Comparison of ENCODE assay signal across 17 mouse cellular contexts in the genomic region with DNA sequence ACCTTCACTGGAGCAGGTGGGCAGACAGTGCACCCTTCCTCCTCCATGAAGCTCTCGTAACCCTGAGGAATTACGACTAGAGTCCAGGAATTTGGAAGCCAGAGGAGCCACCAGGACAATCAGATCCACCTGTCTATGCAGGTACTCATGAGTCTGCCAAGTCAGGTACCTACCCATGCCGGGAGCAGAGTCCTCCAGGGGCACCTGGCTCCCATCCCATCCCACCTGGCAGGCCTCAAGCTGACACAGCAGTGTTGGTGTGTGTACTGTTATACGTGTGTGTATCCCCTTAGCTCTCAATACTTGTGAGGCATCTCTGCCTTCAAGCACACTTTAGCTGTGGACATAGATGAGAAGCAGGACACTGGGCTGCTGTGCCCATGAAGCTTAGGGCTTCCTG. TPM values are rescaled to one million over a fixed set of nuclear protein-coding genes. Genes with fewer than 3 reads are reported as not detected.
DNase-seq lines count a peak whose midpoint lies in the region; ATAC-seq and TF ChIP-seq lines count a peak whose summit lies in the region.
"Had no signal": no experiment of that assay in that cellular context is flagged by ENCODE, and none has a peak within 500 bp of the region (broad histone marks: within the 10 kb centered on the region; RNA-seq: fewer than 3 reads in every experiment).

No protein-coding gene starts in this region.

- H3K27me3 ChIP-seq in hindbrain, embryonic 16.5 days (replicated peaks; ENCODE audit: control insufficient read depth, insufficient read depth, low read length) = no peaks in the 10 kb centered on the region
- no peaks in the 10 kb centered on the region for H3K27me3 ChIP-seq in hindbrain, embryonic 11.5 days (ENCODE audit: control insufficient read depth, insufficient read depth, low read length)
- H3K27me3 ChIP-seq in midbrain, postnatal 0 days (ENCODE audit: insufficient read depth, low read length) = no peaks in the 10 kb centered on the region
- no peaks in the 10 kb centered on the region for H3K27me3 ChIP-seq in midbrain, embryonic 15.5 days (replicated peaks)
- no peaks in the 10 kb centered on the region for H3K27me3 ChIP-seq in small intestine, adult 2 months (ENCODE audit: control insufficient read depth, insufficient read depth, low read length)
- H3K27me3 ChIP-seq in intestine, embryonic 15.5 days (replicated peaks) = no peaks in the 10 kb centered on the region
- H3K27me3 ChIP-seq: heart, embryonic 15.5 days; hindbrain, embryonic 15.5 days; midbrain, embryonic 12.5 days; Patski had no signal

- no peak for ATAC-seq in hindbrain, embryonic 16.5 days
- no peak for ATAC-seq in hindbrain, embryonic 11.5 days (ENCODE audit: low FRiP score)
- no peak for ATAC-seq in midbrain, postnatal 0 days (ENCODE audit: low FRiP score)
- no peak for ATAC-seq in midbrain, embryonic 15.5 days (replicated peaks)
- ATAC-seq in intestine, embryonic 15.5 days = no peak
- ATAC-seq: Patski had no signal

- no peak for TF ChIP-seq CTCF in midbrain, postnatal 0 days (IDR thresholded peaks at IDR 0.05)
- no peak for TF ChIP-seq CTCF in small intestine, adult 2 months (IDR thresholded peaks at IDR 0.05; ENCODE audit: extremely low read depth, insufficient read length, insufficient replicate concordance, low read depth, low read length)

- no peak overlapping the region for H3K4me2 ChIP-seq in hindbrain, embryonic 16.5 days (ENCODE audit: low read length)
- no peak overlapping the region for H3K4me2 ChIP-seq in hindbrain, embryonic 11.5 days (replicated peaks; ENCODE audit: low read depth, low read length)
- H3K4me2 ChIP-seq in midbrain, postnatal 0 days (ENCODE audit: low read depth, low read length, poor library complexity, severe bottlenecking) = no peak overlapping the region
- H3K4me2 ChIP-seq in midbrain, embryonic 15.5 days = no peak overlapping the region
- H3K4me2 ChIP-seq in intestine, embryonic 15.5 days (replicated peaks) = no peak overlapping the region
- H3K4me2 ChIP-seq: heart, embryonic 15.5 days; hindbrain, embryonic 15.5 days; midbrain, embryonic 12.5 days had no signal

- H3K4me3 ChIP-seq in hindbrain, embryonic 16.5 days (ENCODE audit: low read length) = no peak overlapping the region
- H3K4me3 ChIP-seq in hindbrain, embryonic 11.5 days (ENCODE audit: low read depth, low read length) = no peak overlapping the region
- no peak overlapping the region for H3K4me3 ChIP-seq in midbrain, postnatal 0 days (ENCODE audit: low read depth, low read length)
- no peak overlapping the region for H3K4me3 ChIP-seq in midbrain, embryonic 15.5 days
- H3K4me3 ChIP-seq in small intestine, adult 2 months (ENCODE audit: low read depth, low read length) = no peak overlapping the region
- no peak overlapping the region for H3K4me3 ChIP-seq in intestine, embryonic 15.5 days (replicated peaks)
- H3K4me3 ChIP-seq: heart, embryonic 15.5 days; hindbrain, embryonic 15.5 days; midbrain, embryonic 12.5 days had no signal

- no peaks in the 10 kb centered on the region for H3K9me3 ChIP-seq in hindbrain, embryonic 16.5 days (ENCODE audit: control insufficient read depth, low read length)
- H3K9me3 ChIP-seq in hindbrain, embryonic 11.5 days (ENCODE audit: control insufficient read depth, low read length) = no peaks in the 10 kb centered on the region
- no peaks in the 10 kb centered on the region for H3K9me3 ChIP-seq in midbrain, postnatal 0 days (ENCODE audit: low read length)
- H3K9me3 ChIP-seq in midbrain, embryonic 15.5 days = no peaks in the 10 kb centered on the region
- no peaks in the 10 kb centered on the region for H3K9me3 ChIP-seq in intestine, embryonic 15.5 days
- H3K9me3 ChIP-seq: heart, embryonic 15.5 days; hindbrain, embryonic 15.5 days; midbrain, embryonic 12.5 days had no signal

- DNase-seq in cerebellum, adult 11-12 months = peak; percentile 78
- no peak for DNase-seq in cerebellum, postnatal 4 days (ENCODE audit: low spot score in 2 of 2)
- DNase-seq in hindbrain, embryonic 11.5 days (ENCODE audit: low spot score) = no peak
- DNase-seq in midbrain, postnatal 0 days (ENCODE audit: low spot score) = no peak
- DNase-seq: left cerebral cortex, postnatal 4 days; lung, postnatal 36 days; spleen, adult 18-20 months had no signal

- TF ChIP-seq POLR2A in small intestine, adult 2 months (IDR thresholded peaks at IDR 0.05; ENCODE audit: low read depth, low read length) = no peak

- peak overlapping the region; percentile 33; the same call in 1 of the 2 replicates for H3K27ac ChIP-seq in hindbrain, embryonic 16.5 days (ENCODE audit: low read depth, low read length)
- H3K27ac ChIP-seq in hindbrain, embryonic 11.5 days (ENCODE audit: low read depth, low read length) = no peak overlapping the region
- H3K27ac ChIP-seq in midbrain, postnatal 0 days (ENCODE audit: low read depth, low read length) = peak overlapping the region; percentile 62
- no peak overlapping the region for H3K27ac ChIP-seq in midbrain, embryonic 15.5 days
- peak overlapping the region; percentile 41 for H3K27ac ChIP-seq in small intestine, adult 2 months (ENCODE audit: insufficient read depth, low read depth, low read length)
- H3K27ac ChIP-seq in intestine, embryonic 15.5 days = no peak overlapping the region
- H3K27ac ChIP-seq: heart, embryonic 15.5 days; midbrain, embryonic 12.5 days had no signal

- WGBS in hindbrain, embryonic 16.5 days = 88% methylated on average over 4 of the region's 4 CpGs
- 90% methylated on average over 4 of the region's 4 CpGs for WGBS in hindbrain, embryonic 11.5 days
- 81% methylated on average over 4 of the region's 4 CpGs for WGBS in midbrain, postnatal 0 days
- 85% methylated on average over 4 of the region's 4 CpGs for WGBS in midbrain, embryonic 15.5 days
- 36% methylated on average over 4 of the region's 4 CpGs for WGBS in small intestine, adult 2 months
- 79% methylated on average over 4 of the region's 4 CpGs for WGBS in intestine, embryonic 15.5 days

- H3K36me3 ChIP-seq in hindbrain, embryonic 16.5 days (ENCODE audit: control insufficient read depth, insufficient read depth, low read length) = no peaks in the 10 kb centered on the region
- no peaks in the 10 kb centered on the region for H3K36me3 ChIP-seq in hindbrain, embryonic 11.5 days (ENCODE audit: control insufficient read depth, insufficient read depth, low read length)
- peaks cover 15% of the 10 kb centered on the region for H3K36me3 ChIP-seq in midbrain, postnatal 0 days (ENCODE audit: insufficient read depth, low read length)
- H3K36me3 ChIP-seq in midbrain, embryonic 15.5 days (replicated peaks) = no peaks in the 10 kb centered on the region
- no peaks in the 10 kb centered on the region for H3K36me3 ChIP-seq in small intestine, adult 2 months (ENCODE audit: control insufficient read depth, insufficient read depth, low read length)
- no peaks in the 10 kb centered on the region for H3K36me3 ChIP-seq in intestine, embryonic 15.5 days
- H3K36me3 ChIP-seq: heart, embryonic 15.5 days; midbrain, embryonic 12.5 days had no signal

- peaks cover 67% of the 10 kb centered on the region for H3K4me1 ChIP-seq in hindbrain, embryonic 16.5 days (ENCODE audit: control insufficient read depth, insufficient read depth, low read depth, low read length)
- H3K4me1 ChIP-seq in hindbrain, embryonic 11.5 days (replicated peaks; ENCODE audit: control insufficient read depth, insufficient read depth, low read length) = peaks cover 19% of the 10 kb centered on the region
- peaks cover 30% of the 10 kb centered on the region for H3K4me1 ChIP-seq in midbrain, postnatal 0 days (ENCODE audit: insufficient read depth, low read length)
- H3K4me1 ChIP-seq in midbrain, embryonic 15.5 days = peaks cover 84% of the 10 kb centered on the region
- peaks cover 69% of the 10 kb centered on the region for H3K4me1 ChIP-seq in small intestine, adult 2 months (ENCODE audit: control insufficient read depth, insufficient read depth, insufficient read length, low read length)
- peaks cover 50% of the 10 kb centered on the region for H3K4me1 ChIP-seq in intestine, embryonic 15.5 days (replicated peaks)

- no peak overlapping the region for H3K9ac ChIP-seq in hindbrain, embryonic 16.5 days (ENCODE audit: low read depth, low read length)
- H3K9ac ChIP-seq in hindbrain, embryonic 11.5 days (ENCODE audit: low read depth, low read length) = no peak overlapping the region
- H3K9ac ChIP-seq in midbrain, postnatal 0 days (replicated peaks; ENCODE audit: low read length, poor library complexity, severe bottlenecking) = no peak overlapping the region
- H3K9ac ChIP-seq in midbrain, embryonic 15.5 days = no peak overlapping the region
- H3K9ac ChIP-seq in intestine, embryonic 15.5 days = no peak overlapping the region
- H3K9ac ChIP-seq: heart, embryonic 15.5 days; hindbrain, embryonic 15.5 days; midbrain, embryonic 12.5 days had no signal

RNA-seq across cellular contexts. Expression of a gene that starts 9.2 kb away (rescaled TPM):
- 75.0 and 84.9 TPM in 2 replicates for polyA plus RNA-seq in hindbrain, embryonic 16.5 days (2015; fragmentation: Nextera tagmentation; extraction: Ambion mirVana)
- polyA plus RNA-seq in hindbrain, embryonic 11.5 days (2014; fragmentation: Nextera tagmentation; extraction: Ambion mirVana) = 55.9 and 63.0 TPM in 2 replicates
- 212 and 292 TPM in 2 replicates for total RNA-seq in midbrain, postnatal 0 days (2014; rRNA removed)
- polyA plus RNA-seq in midbrain, postnatal 0 days (2015; fragmentation: Nextera tagmentation; extraction: Ambion mirVana) = 82.1 and 84.6 TPM in 2 replicates
- polyA plus RNA-seq in midbrain, embryonic 15.5 days (2015; fragmentation: Nextera tagmentation; extraction: Ambion mirVana) = 92.0 and 94.8 TPM in 2 replicates
- polyA plus RNA-seq in small intestine, adult 2 months (2012; rRNA removed) = 51.2 and 110 TPM in 2 replicates
- 27.9 and 28.3 TPM in 2 replicates for polyA plus RNA-seq in intestine, embryonic 15.5 days (2015; fragmentation: Nextera tagmentation; extraction: Ambion mirVana)

RNA-seq across cellular contexts. Expression of a gene that starts 16.3 kb away (rescaled TPM):
- 2.5 and 2.6 TPM in 2 replicates for polyA plus RNA-seq in hindbrain, embryonic 16.5 days (2015; fragmentation: Nextera tagmentation; extraction: Ambion mirVana)
- polyA plus RNA-seq in hindbrain, embryonic 11.5 days (2014; fragmentation: Nextera tagmentation; extraction: Ambion mirVana) = 0.73 TPM in 1 of 2 replicates, not detected in the other
- total RNA-seq in midbrain, postnatal 0 days (2014; rRNA removed) = not detected in 2 replicates
- polyA plus RNA-seq in midbrain, postnatal 0 days (2015; fragmentation: Nextera tagmentation; extraction: Ambion mirVana) = 3.6 and 4.0 TPM in 2 replicates
- 1.4 and 2.4 TPM in 2 replicates for polyA plus RNA-seq in midbrain, embryonic 15.5 days (2015; fragmentation: Nextera tagmentation; extraction: Ambion mirVana)
- 0.57 TPM in 1 of 2 replicates, not detected in the other for polyA plus RNA-seq in small intestine, adult 2 months (2012; rRNA removed)
- 11.8 and 11.9 TPM in 2 replicates for polyA plus RNA-seq in intestine, embryonic 15.5 days (2015; fragmentation: Nextera tagmentation; extraction: Ambion mirVana)
- total RNA-seq: common myeloid progenitor, adult 5-6 weeks; layer of hippocampus, postnatal 14 days; left cerebral cortex, postnatal 4 days had no signal
- polyA plus RNA-seq: Patski had no signal

RNA-seq across cellular contexts. Expression of a gene that starts 25.5 kb away (rescaled TPM):
- polyA plus RNA-seq in hindbrain, embryonic 16.5 days (2015; fragmentation: Nextera tagmentation; extraction: Ambion mirVana) = 1.7 and 2.0 TPM in 2 replicates
- polyA plus RNA-seq in hindbrain, embryonic 11.5 days (2014; fragmentation: Nextera tagmentation; extraction: Ambion mirVana) = 0.38 and 1.1 TPM in 2 replicates
- total RNA-seq in midbrain, postnatal 0 days (2014; rRNA removed) = 3.3 and 5.4 TPM in 2 replicates
- polyA plus RNA-seq in midbrain, postnatal 0 days (2015; fragmentation: Nextera tagmentation; extraction: Ambion mirVana) = 0.75 and 0.81 TPM in 2 replicates
- polyA plus RNA-seq in midbrain, embryonic 15.5 days (2015; fragmentation: Nextera tagmentation; extraction: Ambion mirVana) = 1.1 and 1.4 TPM in 2 replicates
- 4.7 and 4.8 TPM in 2 replicates for polyA plus RNA-seq in small intestine, adult 2 months (2012; rRNA removed)
- polyA plus RNA-seq in intestine, embryonic 15.5 days (2015; fragmentation: Nextera tagmentation; extraction: Ambion mirVana) = 3.7 and 4.0 TPM in 2 replicates
- total RNA-seq: common myeloid progenitor, adult 5-6 weeks had no signal
- polyA plus RNA-seq: Patski had no signal

RNA-seq across cellular contexts. Expression of a gene that starts 41.0 kb away (rescaled TPM):
- not detected in 2 replicates for polyA plus RNA-seq in hindbrain, embryonic 16.5 days (2015; fragmentation: Nextera tagmentation; extraction: Ambion mirVana)
- polyA plus RNA-seq in hindbrain, embryonic 11.5 days (2014; fragmentation: Nextera tagmentation; extraction: Ambion mirVana) = not detected in 2 replicates
- not detected in 2 replicates for total RNA-seq in midbrain, postnatal 0 days (2014; rRNA removed)
- not detected in 2 replicates for polyA plus RNA-seq in midbrain, postnatal 0 days (2015; fragmentation: Nextera tagmentation; extraction: Ambion mirVana)
- 0.10 and 0.13 TPM in 2 replicates for polyA plus RNA-seq in midbrain, embryonic 15.5 days (2015; fragmentation: Nextera tagmentation; extraction: Ambion mirVana)
- polyA plus RNA-seq in small intestine, adult 2 months (2012; rRNA removed) = 8.8 and 5,109 TPM in 2 replicates
- 159 and 428 TPM in 2 replicates for polyA plus RNA-seq in intestine, embryonic 15.5 days (2015; fragmentation: Nextera tagmentation; extraction: Ambion mirVana)
- total RNA-seq: common myeloid progenitor, adult 5-6 weeks; layer of hippocampus, postnatal 14 days; left cerebral cortex, postnatal 4 days had no signal
- polyA plus RNA-seq: midbrain, embryonic 12.5 days; Patski had no signal

RNA-seq across cellular contexts. Expression of a gene that starts 54.3 kb away (rescaled TPM):
- polyA plus RNA-seq in hindbrain, embryonic 16.5 days (2015; fragmentation: Nextera tagmentation; extraction: Ambion mirVana) = 48.2 and 51.4 TPM in 2 replicates
- polyA plus RNA-seq in hindbrain, embryonic 11.5 days (2014; fragmentation: Nextera tagmentation; extraction: Ambion mirVana) = 62.8 and 66.4 TPM in 2 replicates
- total RNA-seq in midbrain, postnatal 0 days (2014; rRNA removed) = 27.7 and 28.2 TPM in 2 replicates
- 38.3 and 42.3 TPM in 2 replicates for polyA plus RNA-seq in midbrain, postnatal 0 days (2015; fragmentation: Nextera tagmentation; extraction: Ambion mirVana)
- polyA plus RNA-seq in midbrain, embryonic 15.5 days (2015; fragmentation: Nextera tagmentation; extraction: Ambion mirVana) = 49.7 and 51.4 TPM in 2 replicates
- 16.4 and 21.0 TPM in 2 replicates for polyA plus RNA-seq in small intestine, adult 2 months (2012; rRNA removed)
- polyA plus RNA-seq in intestine, embryonic 15.5 days (2015; fragmentation: Nextera tagmentation; extraction: Ambion mirVana) = 62.4 and 66.0 TPM in 2 replicates

Comparison
In these comparisons a context has a peak if more than half of its experiments do, and no peak if none do; other contexts are left out.
1. H3K27ac ChIP-seq: peak in hindbrain, embryonic 16.5 days (single experiment), midbrain, postnatal 0 days (single experiment) and small intestine, adult 2 months (single experiment); none in hindbrain, embryonic 11.5 days (single experiment), midbrain, embryonic 15.5 days (single experiment) and intestine, embryonic 15.5 days (single experiment).